In the genomic region with DNA sequence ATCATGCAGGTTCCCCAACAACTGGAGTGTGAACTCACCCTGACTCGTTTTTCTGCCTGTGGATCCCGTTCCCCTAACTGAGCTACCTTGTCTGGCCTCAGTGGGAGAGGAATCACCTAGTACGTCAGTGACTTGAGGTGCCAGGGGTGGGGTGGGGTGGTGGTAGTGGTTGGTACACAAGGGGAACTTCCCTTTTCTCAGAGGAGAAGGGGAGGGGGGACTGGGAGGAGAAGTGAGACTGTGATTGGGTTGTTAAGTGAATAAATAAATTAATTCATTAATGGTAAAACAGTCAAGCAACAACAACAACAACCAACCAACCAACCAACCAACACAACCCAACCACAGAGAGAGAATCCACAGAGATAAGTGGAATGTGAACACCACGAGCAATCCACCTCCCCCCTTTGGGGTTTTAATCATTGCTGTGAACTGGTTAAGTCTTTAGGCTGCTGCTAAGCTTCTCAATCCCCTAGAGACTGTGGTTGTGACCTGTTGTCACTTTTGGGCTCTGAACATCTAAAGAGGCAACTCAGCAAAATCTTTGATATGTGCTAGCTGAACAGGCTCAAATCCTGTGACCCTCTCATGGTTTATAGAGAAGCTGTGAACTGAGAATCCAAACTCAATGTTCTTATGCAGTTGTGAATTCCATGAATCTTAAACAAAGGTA, we compare ENCODE assay signal across 22 mouse cellular contexts.
A peak's percentile ranks its signal among the peaks of the same experiment; 100 is the strongest.
DNase-seq lines count a peak whose midpoint lies in the region; ATAC-seq and TF ChIP-seq lines count a peak whose summit lies in the region.
"Had no signal": no experiment of that assay in that cellular context is flagged by ENCODE, and none has a peak within 500 bp of the region (broad histone marks: within the 10 kb centered on the region; RNA-seq: fewer than 3 reads in every experiment).

No protein-coding gene starts in this region.

- no peak overlapping the region for H3K9ac ChIP-seq in liver, postnatal 0 days (replicated peaks)
- no peak overlapping the region for H3K9ac ChIP-seq in liver, embryonic 12.5 days
- peak overlapping the region; percentile 40; the same call in 1 of the 2 replicates for H3K9ac ChIP-seq in CH12.LX (ENCODE audit: insufficient read depth, low read depth)
- H3K9ac ChIP-seq: embryonic facial prominence, embryonic 15.5 days; heart, embryonic 13.5 days; liver, embryonic 15.5 days; neural tube, embryonic 12.5 days had no signal

- TF ChIP-seq CTCF in liver, postnatal 0 days (IDR thresholded peaks at IDR 0.05; ENCODE audit: low read depth): no peak
- no peak for TF ChIP-seq CTCF in CH12.LX (conservative IDR thresholded peaks at IDR 0.05 in 1 of 2, IDR thresholded peaks at IDR 0.05 in 1 of 2; ENCODE audit: low read depth in 2 of 2, low read length in 2 of 2)

- TF ChIP-seq POLR2A in CH12.LX (IDR thresholded peaks at IDR 0.05; ENCODE audit: low read depth, low read length): no peak

- TF ChIP-seq EP300 in liver, postnatal 0 days (IDR thresholded peaks at IDR 0.05; ENCODE audit: low read depth): no peak
- TF ChIP-seq EP300 in CH12.LX (IDR thresholded peaks at IDR 0.05; ENCODE audit: low read length): peak; percentile 39; the same call in 1 of the 2 replicates

- dilution Hi-C loops in CH12.LX (cut with MboI; ENCODE audit: extremely low pct_ligation_motif_present, extremely low pct_unique_long_range_greater_than_20kb, low sequenced_read_pairs): no loop called here

- no peaks in the 10 kb centered on the region for H3K27me3 ChIP-seq in liver, postnatal 0 days (ENCODE audit: insufficient read depth, low read length)
- H3K27me3 ChIP-seq in liver, embryonic 12.5 days (replicated peaks): no peaks in the 10 kb centered on the region
- H3K27me3 ChIP-seq in CH12.LX (replicated peaks): no peaks in the 10 kb centered on the region
- H3K27me3 ChIP-seq: embryonic facial prominence, embryonic 15.5 days; heart, embryonic 13.5 days; liver, embryonic 15.5 days; neural tube, embryonic 12.5 days had no signal

- no peak for ATAC-seq in liver, postnatal 0 days
- no peak for ATAC-seq in liver, embryonic 12.5 days
- peak; percentile 98 for ATAC-seq in megakaryocyte, adult 5-6 weeks (ENCODE audit: poor library complexity, severe bottlenecking)
- ATAC-seq: forebrain, embryonic 16.5 days; hindbrain, embryonic 16.5 days had no signal

- no peaks in the 10 kb centered on the region for H3K9me3 ChIP-seq in liver, postnatal 0 days (ENCODE audit: low read length)
- H3K9me3 ChIP-seq in liver, embryonic 12.5 days (replicated peaks): no peaks in the 10 kb centered on the region
- peaks cover 2% of the 10 kb centered on the region for H3K9me3 ChIP-seq in CH12.LX (replicated peaks; ENCODE audit: low read length)
- H3K9me3 ChIP-seq: embryonic facial prominence, embryonic 15.5 days; heart, embryonic 13.5 days; liver, embryonic 15.5 days; midbrain, embryonic 10.5 days; neural tube, embryonic 12.5 days had no signal

- H3K27ac ChIP-seq in liver, postnatal 0 days (ENCODE audit: low read depth): no peak overlapping the region
- H3K27ac ChIP-seq in liver, embryonic 12.5 days: no peak overlapping the region
- H3K27ac ChIP-seq in CH12.LX (ENCODE audit: insufficient read depth, low read depth): peak overlapping the region; percentile 72
- H3K27ac ChIP-seq: embryonic facial prominence, embryonic 15.5 days; heart, embryonic 13.5 days; liver, embryonic 15.5 days; midbrain, embryonic 10.5 days; neural tube, embryonic 12.5 days had no signal

- H3K4me2 ChIP-seq in liver, postnatal 0 days (ENCODE audit: low read depth, low read length): no peak overlapping the region
- H3K4me2 ChIP-seq in liver, embryonic 12.5 days: no peak overlapping the region
- H3K4me2 ChIP-seq in CH12.LX (ENCODE audit: insufficient read depth, low read depth, poor library complexity, severe bottlenecking): peak overlapping the region; percentile 69
- H3K4me2 ChIP-seq: embryonic facial prominence, embryonic 15.5 days; heart, embryonic 13.5 days; liver, embryonic 15.5 days; neural tube, embryonic 12.5 days had no signal

- H3K79me2 ChIP-seq in CH12.LX (replicated peaks; ENCODE audit: control insufficient read depth, extremely low read depth, insufficient read depth, poor library complexity, severe bottlenecking): no peaks in the 10 kb centered on the region

- in situ Hi-C loops in CH12.LX (cut with MboI; ENCODE audit: low pct_ligation_motif_present, low pct_unique_long_range_greater_than_20kb, low sequenced_read_pairs): no loop called here

- peak; percentile 21 for DNase-seq in liver, postnatal 0 days
- peak; percentile 70 for DNase-seq in CH12.LX (ENCODE audit: extremely low read depth)
- DNase-seq in spleen, postnatal 36 days (ENCODE audit: low spot score in 2 of 2): peak; percentile 82
- DNase-seq in T-cell, adult 2 months (ENCODE audit: low spot score): no peak
- DNase-seq in frontal cortex, postnatal 10 days (ENCODE audit: low spot score in 2 of 2): no peak
- DNase-seq: adrenal gland, postnatal 14 days; cerebellum, adult 9-11 months; embryo, embryonic 11 days; kidney, adult 11 months; layer of hippocampus, postnatal 36 days; lung, postnatal 10 days; right cerebral cortex, adult 18-20 months; thymus, postnatal 14 days had no signal

- H3K4me1 ChIP-seq in liver, postnatal 0 days (ENCODE audit: insufficient read depth): no peaks in the 10 kb centered on the region
- H3K4me1 ChIP-seq in liver, embryonic 12.5 days: no peaks in the 10 kb centered on the region
- peaks cover 20 to 43% of the 10 kb centered on the region in 2 experiments for H3K4me1 ChIP-seq in CH12.LX (ENCODE audit: control insufficient read depth in 1 of 2, insufficient read depth in 2 of 2)
- H3K4me1 ChIP-seq: embryonic facial prominence, embryonic 15.5 days; heart, embryonic 13.5 days; liver, embryonic 15.5 days; midbrain, embryonic 10.5 days; neural tube, embryonic 12.5 days had no signal

- H3K4me3 ChIP-seq in liver, postnatal 0 days (ENCODE audit: low read depth, low read length): no peak overlapping the region
- H3K4me3 ChIP-seq in liver, embryonic 12.5 days: no peak overlapping the region
- H3K4me3 ChIP-seq in CH12.LX (replicated peaks in 1 of 3; ENCODE audit: low read depth in 2 of 3, low read length in 2 of 3, poor library complexity in 1 of 3): peak overlapping the region in 2 of 3 experiments; percentile 11 to 38
- H3K4me3 ChIP-seq: embryonic facial prominence, embryonic 15.5 days; heart, embryonic 13.5 days; liver, embryonic 15.5 days; midbrain, embryonic 10.5 days; neural tube, embryonic 12.5 days had no signal

- no peaks in the 10 kb centered on the region for H3K36me3 ChIP-seq in liver, postnatal 0 days (replicated peaks; ENCODE audit: insufficient read depth, low read length)
- no peaks in the 10 kb centered on the region for H3K36me3 ChIP-seq in liver, embryonic 12.5 days
- peaks cover 0 to 5% of the 10 kb centered on the region in 2 experiments for H3K36me3 ChIP-seq in CH12.LX (replicated peaks in 1 of 2; ENCODE audit: control insufficient read depth in 1 of 2, insufficient read depth in 1 of 2, low read length in 1 of 2)
- H3K36me3 ChIP-seq: embryonic facial prominence, embryonic 15.5 days; heart, embryonic 13.5 days; liver, embryonic 15.5 days; midbrain, embryonic 10.5 days; neural tube, embryonic 12.5 days had no signal

- TF ChIP-seq RAD21 in CH12.LX (IDR thresholded peaks at IDR 0.05; ENCODE audit: low read depth, low read length): no peak

- 34% methylated on average over 4 of the region's 4 CpGs for WGBS in liver, postnatal 0 days (ENCODE audit: insufficient replicate concordance)
- WGBS in liver, embryonic 12.5 days (ENCODE audit: insufficient replicate concordance): 35% methylated on average over 4 of the region's 4 CpGs

TF ChIP-seq in CH12.LX, 34 proteins besides CTCF, POLR2A, EP300 and RAD21 (continues in another document):
- TF ChIP-seq NRF1 (IDR thresholded peaks at IDR 0.05; ENCODE audit: low read depth, low read length) (no peak), TCF12 (IDR thresholded peaks at IDR 0.05; ENCODE audit: low read depth, low read length) (no peak), PAX5 (IDR thresholded peaks at IDR 0.05; ENCODE audit: low read length) (no peak), POLR2AphosphoS2 (IDR thresholded peaks at IDR 0.05; ENCODE audit: low read depth, low read length) (no peak), ETS1 (conservative IDR thresholded peaks at IDR 0.05; ENCODE audit: low read depth, low read length) (peak; percentile 32), MAX (IDR thresholded peaks at IDR 0.05; ENCODE audit: low read length) (no peak), GABPA (IDR thresholded peaks at IDR 0.05; ENCODE audit: insufficient replicate concordance, low read depth, low read length) (no peak), MYC (IDR thresholded peaks at IDR 0.05; ENCODE audit: low read depth, low read length) (no peak), JUND (conservative IDR thresholded peaks at IDR 0.05; ENCODE audit: low read depth, low read length) (no peak), USF1 (IDR thresholded peaks at IDR 0.05; ENCODE audit: low read depth, low read length) (no peak), MAFK (IDR thresholded peaks at IDR 0.05; ENCODE audit: insufficient replicate concordance, low read length) (peak; percentile 92), SMC3 (IDR thresholded peaks at IDR 0.05; ENCODE audit: low read depth, low read length) (no peak), ZKSCAN1 (IDR thresholded peaks at IDR 0.05; ENCODE audit: borderline replicate concordance, low read depth, low read length) (no peak), TBP (conservative IDR thresholded peaks at IDR 0.05; ENCODE audit: low read depth, low read length) (no peak), UBTF (IDR thresholded peaks at IDR 0.05; ENCODE audit: low read depth, low read length) (no peak), SIN3A (IDR thresholded peaks at IDR 0.05; ENCODE audit: low read length) (0 out of 2 replicates have a peak, but pooled peaks have one; percentile 14), IRF4 (IDR thresholded peaks at IDR 0.05; ENCODE audit: low read depth, low read length) (peak; percentile 33; the same call in 1 of the 2 replicates), KAT2A (IDR thresholded peaks at IDR 0.05; ENCODE audit: insufficient replicate concordance, low read length) (no peak), BHLHE40 (IDR thresholded peaks at IDR 0.05; ENCODE audit: low read depth, low read length) (no peak), ZMIZ1 (IDR thresholded peaks at IDR 0.05; ENCODE audit: low read depth, low read length) (no peak), RCOR1 (conservative IDR thresholded peaks at IDR 0.05; ENCODE audit: low read depth, low read length) (0 out of 2 replicates have a peak, but pooled peaks have one; percentile 9), ZNF384 (IDR thresholded peaks at IDR 0.05; ENCODE audit: low read depth, low read length) (no peak), CHD1 (IDR thresholded peaks at IDR 0.05; ENCODE audit: low read depth, low read length) (no peak), MAZ (IDR thresholded peaks at IDR 0.05; ENCODE audit: low read depth, low read length) (peak; percentile 79; the same call in 1 of the 2 replicates), NELFE (IDR thresholded peaks at IDR 0.05; ENCODE audit: low read depth, low read length) (no peak), USF2 (conservative IDR thresholded peaks at IDR 0.05; ENCODE audit: low read depth, low read length) (no peak), JUN (IDR thresholded peaks at IDR 0.05; ENCODE audit: insufficient read depth, low read depth, low read length) (no peak)

Comparison
In these comparisons a context has a peak if more than half of its experiments do, and no peak if none do; other contexts are left out.
1. DNase-seq: peak in liver, postnatal 0 days (single experiment), CH12.LX (single experiment) and spleen, postnatal 36 days (2 of 2); none in T-cell, adult 2 months (single experiment) and frontal cortex, postnatal 10 days (0 of 2).
2. H3K4me3 ChIP-seq: peak in CH12.LX (2 of 3); none in liver, postnatal 0 days (single experiment) and liver, embryonic 12.5 days (single experiment).